Mouse (Mus musculus) small intestine, adult 10 weeks (tissue): ENCODE results near the gene Lyplal1. TPM values are rescaled to one million over a fixed set of nuclear protein-coding genes. Genes with fewer than 3 reads are reported as not detected.

Experiments
- polyA plus RNA-seq: library from polyadenylated mRNA; stranded (reverse); fragments of 350-450 nt; fragmentation: Illumina TruSeq; extraction: RNeasy Lipid Tissue Mini Kit (QIAGEN cat#74804); gene quantifications from one replicate; pipeline ENCODE4 v1.2.3, GENCODE M21; 2014; ENCODE audit warnings: low replicate concordance

Gene Lyplal1
- polyA plus RNA-seq: 6.5 TPM

DNA sequence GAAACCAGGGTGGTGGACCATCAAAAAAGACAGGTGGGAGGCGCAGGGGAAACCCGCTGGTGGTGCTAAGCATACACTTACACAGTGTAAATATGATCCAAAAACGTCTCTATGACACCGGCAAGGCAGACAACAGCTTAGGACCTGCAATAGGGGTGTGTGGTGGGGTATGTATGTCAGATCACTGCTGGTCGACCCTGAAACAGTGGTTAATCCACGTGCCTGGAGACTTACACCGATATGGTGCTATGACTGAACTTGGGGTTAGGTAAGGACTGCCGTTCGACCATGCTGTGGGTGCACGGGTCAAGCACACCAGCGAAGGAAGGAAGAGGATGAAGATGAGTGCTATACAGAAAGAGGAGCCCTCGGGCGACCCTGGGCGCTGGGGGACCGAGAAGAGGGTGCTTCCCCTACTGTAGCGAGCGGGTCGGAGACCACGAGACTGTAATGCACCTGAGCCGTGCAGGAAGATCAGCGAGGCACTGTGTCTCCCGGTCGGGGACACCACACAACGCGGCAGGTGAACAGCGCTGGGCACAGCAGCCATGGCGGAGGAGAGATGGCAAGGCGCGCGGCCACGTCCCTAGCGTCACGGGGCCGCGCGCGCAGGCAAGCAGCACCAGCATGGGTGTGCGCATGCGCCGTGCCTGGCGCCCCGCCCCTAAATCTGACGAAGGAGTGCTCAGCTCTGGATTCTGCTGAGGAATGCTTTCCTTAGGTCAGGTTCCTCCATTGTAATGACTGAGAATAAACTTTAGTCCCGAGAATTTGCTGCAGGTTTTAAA, at the start of gene Lyplal1:
Lyplal1 (minus strand) TSS at position 610 of the 788 bp plus-strand sequence.

